Mouse (Mus musculus) kidney, embryonic 14.5 days (tissue): Measurements from ENCODE around the gene Gchfr. TPM values are rescaled to one million over a fixed set of nuclear protein-coding genes. Genes with fewer than 3 reads are reported as not detected.

Experiments used
- ATAC-seq: fragments of 200-750 bp; cut with Nextera tagmentation; 2 replicates; pipeline ENCODE4 v1.8.0; 2017; ENCODE audit warnings: moderate number of reproducible peaks, mild to moderate bottlenecking, moderate TSS enrichment, moderate library complexity; ENCODE audit not compliant: low FRiP score, low TSS enrichment
- H3K27ac ChIP-seq: fragments of 300-500 bp; sonication (generic); 2 replicates; pipeline ENCODE4 v1.5.1; 2014; ENCODE audit warnings: low read depth, mild to moderate bottlenecking, low read length, moderate library complexity, mixed read lengths
- H3K27me3 ChIP-seq: fragments of 300-500 bp; sonication (generic); 2 replicates; pipeline ENCODE4 v1.6.1; 2014; ENCODE audit warnings: mild to moderate bottlenecking, low read length; ENCODE audit not compliant: control insufficient read depth, insufficient read depth
- H3K36me3 ChIP-seq: fragments of 300-500 bp; sonication (generic); 2 replicates; pipeline ENCODE4 v1.6.1; 2014; ENCODE audit warnings: low read length, mixed read lengths; ENCODE audit not compliant: control insufficient read depth, insufficient read depth
- H3K4me1 ChIP-seq: fragments of 300-500 bp; sonication (generic); 2 replicates; pipeline ENCODE4 v1.6.1; 2014; ENCODE audit warnings: low read length, mixed read lengths; ENCODE audit not compliant: control insufficient read depth, insufficient read depth
- H3K4me2 ChIP-seq: fragments of 300-500 bp; sonication (generic); replicated peaks from 2 replicates; pipeline ENCODE4 v1.6.1; 2014; ENCODE audit warnings: low read depth, mild to moderate bottlenecking, low read length
- H3K4me3 ChIP-seq: fragments of 300-500 bp; sonication (generic); 2 replicates; pipeline ENCODE4 v1.5.1; 2014; ENCODE audit warnings: mild to moderate bottlenecking, low read length
- H3K9ac ChIP-seq: fragments of 300-500 bp; sonication (generic); 2 replicates; pipeline ENCODE4 v1.6.1; 2014; ENCODE audit warnings: low read depth, mild to moderate bottlenecking, low read length, moderate library complexity
- H3K9me3 ChIP-seq: fragments of 300-500 bp; sonication (generic); 2 replicates; pipeline ENCODE4 v1.6.1; 2016; ENCODE audit warnings: low read length; ENCODE audit not compliant: control insufficient read depth
- WGBS: fragments of 180-500 bp; shearing (Covaris S2); extraction: QIAGEN DNeasy Blood & Tissue Kit; methylation state at CpG from one replicate; pipeline ENCODE4 v1.1.7; 2014; 5-methylcytosine and 5-hydroxymethylcytosine counted together
- polyA plus RNA-seq: library from polyadenylated mRNA; unstranded; fragments of >200 nt; fragmentation: Nextera tagmentation; extraction: Ambion mirVana; gene quantifications from 2 replicates; pipeline ENCODE4 v1.2.1, GENCODE M21; 2014

The Gchfr gene
- polyA plus RNA-seq, 1 experiment from 2014 or later: 35.5 TPM

DNA sequence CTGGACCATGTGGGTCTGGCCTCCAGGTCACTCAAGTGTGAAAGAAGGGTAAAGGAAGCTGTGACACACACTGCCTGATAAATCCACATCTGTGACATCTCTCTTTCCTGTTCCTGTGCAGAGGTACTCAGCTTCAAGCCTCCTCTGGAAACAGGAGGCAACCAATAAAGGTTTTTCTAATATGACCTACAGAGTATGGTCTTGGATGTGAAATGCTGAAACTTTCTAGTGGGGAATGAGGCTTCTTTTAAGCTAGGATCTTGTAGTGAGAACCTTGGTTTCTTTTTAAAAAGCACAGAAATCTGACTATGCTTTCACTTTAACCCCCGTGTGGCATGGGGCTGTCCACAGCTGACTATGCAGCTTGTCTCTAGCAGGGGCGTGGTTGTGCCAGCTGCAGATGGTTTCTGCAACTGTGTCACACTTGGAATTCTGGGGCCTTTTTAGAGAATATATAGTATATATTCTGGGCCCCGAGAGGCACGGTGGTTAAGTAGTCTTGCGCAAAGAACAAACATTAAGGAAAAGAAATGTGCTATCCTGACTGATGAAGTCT is 9.9 kb downstream of the Gchfr start:
- ATAC-seq: no peak
- Histone ChIP-seq H3K27me3 (no peaks in the 10 kb centered on the region), H3K4me3 (no peak overlapping the region), H3K9ac (no peak overlapping the region), H3K36me3 (peaks cover 18% of the 10 kb centered on the region; the same call in 1 of the 2 replicates), H3K9me3 (no peaks in the 10 kb centered on the region), H3K4me1 (peaks cover 26% of the 10 kb centered on the region), H3K4me2 (no peak overlapping the region), H3K27ac (no peak overlapping the region)
- WGBS: 92% methylated on average over 5 of the region's 5 CpGs

DNA sequence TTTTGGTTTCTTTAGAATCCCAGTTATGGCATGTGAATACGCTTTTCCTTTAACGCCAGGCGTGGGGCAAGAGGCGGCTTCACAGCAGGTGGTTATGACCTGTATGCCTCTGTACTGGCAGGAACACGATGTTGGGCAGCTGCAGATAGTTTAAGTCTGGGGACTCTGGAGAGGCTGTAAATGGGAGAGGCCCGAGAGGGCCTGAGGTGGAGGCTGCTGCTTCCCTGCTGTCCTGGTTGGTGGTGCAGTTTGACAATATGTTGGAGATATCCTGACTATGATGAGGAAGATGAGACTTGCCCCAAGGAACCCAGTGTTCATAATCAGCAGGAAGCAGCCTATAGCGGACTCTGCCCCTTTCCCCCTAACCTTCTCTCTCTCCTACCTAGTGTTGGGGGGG is 15.3 kb downstream of the Gchfr start:
- no peaks in the 10 kb centered on the region for H3K4me1 ChIP-seq
- 87% methylated on average over 7 of the region's 7 CpGs for WGBS
- H3K36me3 ChIP-seq: peaks cover 39% of the 10 kb centered on the region
- H3K4me2 ChIP-seq: no peak overlapping the region
- H3K27me3 ChIP-seq: no peaks in the 10 kb centered on the region
- no peaks in the 10 kb centered on the region for H3K9me3 ChIP-seq
- H3K9ac ChIP-seq: no peak overlapping the region
- no peak overlapping the region for H3K27ac ChIP-seq
- no peak overlapping the region for H3K4me3 ChIP-seq
- no peak for ATAC-seq

GRCm38 (mm10) chr2:119189029-119189710 is 21.6 kb downstream of the Gchfr start:
- Histone ChIP-seq H3K27ac (no peak overlapping the region), H3K9ac (no peak overlapping the region), H3K4me2 (peak overlapping the region; percentile 62), H3K9me3 (no peaks in the 10 kb centered on the region), H3K4me1 (no peaks in the 10 kb centered on the region), H3K4me3 (peak overlapping the region; percentile 21; the same call in 1 of the 2 replicates), H3K27me3 (no peaks in the 10 kb centered on the region), H3K36me3 (peaks cover 6% of the 10 kb centered on the region; the same call in 1 of the 2 replicates)
- peak; percentile 83 for ATAC-seq
- 9% methylated on average over 15 of the region's 15 CpGs for WGBS

DNA sequence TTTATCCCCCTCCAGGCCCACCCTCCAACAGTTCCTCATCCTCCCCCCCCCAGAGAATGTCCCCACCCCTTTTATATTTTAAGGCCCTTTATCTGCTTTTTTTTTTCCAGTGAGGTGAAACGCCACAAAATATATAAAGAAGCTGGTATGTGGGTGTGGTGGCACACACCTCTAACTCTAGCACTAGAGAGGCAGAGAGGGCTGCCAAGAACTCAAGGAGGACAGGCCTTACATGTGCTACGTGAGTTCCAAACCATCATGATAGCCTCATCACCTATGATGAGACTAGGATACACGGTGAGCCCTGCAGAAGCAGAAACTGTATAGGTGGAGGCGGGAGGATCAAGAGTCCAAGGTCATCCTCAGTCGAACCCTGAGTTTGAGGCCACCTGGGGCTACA is 23.4 kb downstream of the Gchfr start:
- no peak overlapping the region for H3K27ac ChIP-seq
- H3K4me3 ChIP-seq: no peak overlapping the region
- no peak overlapping the region for H3K4me2 ChIP-seq
- H3K4me1 ChIP-seq: no peaks in the 10 kb centered on the region
- no peaks in the 10 kb centered on the region for H3K27me3 ChIP-seq
- no peaks in the 10 kb centered on the region for H3K36me3 ChIP-seq
- H3K9ac ChIP-seq: no peak overlapping the region
- ATAC-seq: no peak
- 88% methylated on average over 5 of the region's 5 CpGs for WGBS
- no peaks in the 10 kb centered on the region for H3K9me3 ChIP-seq

GRCm38 (mm10) chr2:119194140-119194539 is 26.6 kb downstream of the Gchfr start:
- H3K9ac ChIP-seq: no peak overlapping the region
- H3K36me3 ChIP-seq: no peaks in the 10 kb centered on the region
- no peaks in the 10 kb centered on the region for H3K9me3 ChIP-seq
- no peak for ATAC-seq
- no peak overlapping the region for H3K4me3 ChIP-seq
- 0 out of 2 replicates have a peak, but pooled peaks cover 6% of the 10 kb centered on the region for H3K4me1 ChIP-seq
- no peak overlapping the region for H3K27ac ChIP-seq
- no peak overlapping the region for H3K4me2 ChIP-seq
- no peaks in the 10 kb centered on the region for H3K27me3 ChIP-seq
- 83% methylated on average over 5 of the region's 5 CpGs for WGBS

DNA sequence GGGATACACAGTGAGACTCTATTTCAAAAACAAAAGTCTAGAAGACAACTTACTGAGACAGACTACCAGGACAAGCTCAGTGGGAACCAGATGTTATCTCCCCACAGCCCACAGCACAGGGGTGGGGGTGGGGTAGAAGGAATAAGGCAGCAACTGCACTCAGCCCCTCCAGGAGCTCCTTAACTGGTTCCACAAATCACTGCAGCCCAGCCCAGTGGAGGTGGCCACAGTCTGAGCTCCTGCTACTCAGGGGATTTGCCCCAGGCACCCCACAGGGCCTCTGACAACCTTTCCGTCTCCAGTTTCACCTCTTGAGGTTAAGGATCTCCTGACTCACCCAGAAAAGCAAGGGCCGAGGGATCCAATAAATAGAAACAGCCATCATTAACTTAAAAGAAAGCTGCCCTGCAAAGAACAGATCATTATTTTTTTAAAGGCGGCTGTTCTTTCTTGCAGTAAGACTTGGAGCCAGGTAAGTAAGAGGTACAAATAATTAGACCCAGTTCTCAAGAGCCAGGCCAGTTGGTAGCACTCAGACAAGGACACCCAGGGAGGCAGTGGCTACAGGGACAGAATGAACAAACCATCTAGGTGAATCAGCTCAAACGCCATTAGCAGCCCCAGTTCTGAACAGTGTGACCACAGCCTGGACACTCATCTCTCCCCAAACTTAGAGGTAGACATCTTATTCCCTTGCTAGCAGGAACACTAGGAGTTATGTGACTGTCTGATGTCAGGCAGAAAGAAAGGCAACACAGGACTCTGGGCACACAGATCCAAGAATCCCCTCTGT is 28.9 kb downstream of the Gchfr start:
- no peak overlapping the region for H3K4me2 ChIP-seq

DNA sequence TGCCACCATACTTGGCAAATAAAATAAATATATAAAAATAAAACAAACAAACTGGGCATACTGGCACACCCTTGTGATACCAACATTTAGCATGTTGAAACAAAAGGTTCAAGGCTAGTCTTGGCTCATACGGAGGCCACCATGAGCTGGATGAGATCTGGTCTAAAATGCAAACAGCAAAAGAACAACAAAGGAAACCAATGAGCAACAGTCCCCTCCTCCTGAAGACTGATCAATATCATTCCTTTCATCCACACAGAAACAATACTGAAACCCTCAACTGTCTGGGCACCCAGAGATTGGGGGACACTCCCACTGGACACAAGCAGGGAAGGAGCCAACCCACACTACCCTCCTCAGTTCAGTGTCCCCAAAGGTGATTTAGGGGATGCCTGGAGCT is 29.9 kb downstream of the Gchfr start:
- Histone ChIP-seq H3K4me2 (no peak overlapping the region), H3K27me3 (no peaks in the 10 kb centered on the region), H3K9ac (no peak overlapping the region), H3K9me3 (no peaks in the 10 kb centered on the region), H3K4me1 (0 out of 2 replicates have a peak, but pooled peaks cover 6% of the 10 kb centered on the region), H3K4me3 (no peak overlapping the region), H3K36me3 (no peaks in the 10 kb centered on the region), H3K27ac (peak overlapping the region; percentile 42; the same call in 1 of the 2 replicates)
- 87% methylated on average over 1 of the region's 1 CpGs for WGBS
- no peak for ATAC-seq

More for the DNA sequence above, 28.9 kb downstream of the Gchfr start:
- H3K27ac ChIP-seq: no peak overlapping the region
- no peak overlapping the region for H3K9ac ChIP-seq
- 0 out of 2 replicates have a peak, but pooled peaks cover 6% of the 10 kb centered on the region for H3K4me1 ChIP-seq
- no peaks in the 10 kb centered on the region for H3K27me3 ChIP-seq
- WGBS: 18% methylated on average over 4 of the region's 4 CpGs
- ATAC-seq: peak; percentile 54; the same call in 1 of the 2 replicates
- H3K4me3 ChIP-seq: no peak overlapping the region
- no peaks in the 10 kb centered on the region for H3K36me3 ChIP-seq
- H3K9me3 ChIP-seq: no peaks in the 10 kb centered on the region

DNA sequence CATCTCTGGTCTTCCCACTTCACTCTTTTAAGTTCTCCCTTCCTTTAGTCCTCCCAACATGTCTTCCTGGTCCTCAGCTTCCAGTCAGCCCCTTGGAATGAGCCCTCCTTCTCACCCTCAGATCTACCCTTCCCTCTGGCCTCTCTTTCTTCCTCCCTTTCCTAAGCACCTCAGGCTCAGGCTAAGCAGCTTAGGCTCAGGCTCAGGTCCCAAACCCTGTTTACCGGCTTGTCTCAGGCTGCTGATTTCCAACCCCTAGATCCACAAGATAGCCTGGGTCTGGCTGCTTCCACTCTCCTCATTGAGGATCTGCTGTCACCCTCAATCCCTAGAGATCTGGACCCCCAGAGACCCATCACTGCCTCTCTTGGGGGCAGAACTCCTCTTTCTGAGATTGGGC is 30.5 kb downstream of the Gchfr start:
- no peaks in the 10 kb centered on the region for H3K27me3 ChIP-seq
- 48% methylated on average over 1 of the region's 1 CpGs for WGBS
- H3K4me3 ChIP-seq: no peak overlapping the region
- no peak overlapping the region for H3K4me2 ChIP-seq
- no peaks in the 10 kb centered on the region for H3K36me3 ChIP-seq
- no peak overlapping the region for H3K9ac ChIP-seq
- peaks cover 6% of the 10 kb centered on the region; the same call in 1 of the 2 replicates for H3K4me1 ChIP-seq
- no peak for ATAC-seq
- H3K9me3 ChIP-seq: no peaks in the 10 kb centered on the region
- peak overlapping the region; percentile 42; the same call in 1 of the 2 replicates for H3K27ac ChIP-seq

GRCm38 (mm10) chr2:119198934-119199333 is 31.4 kb downstream of the Gchfr start:
- Histone ChIP-seq H3K36me3 (no peaks in the 10 kb centered on the region), H3K9me3 (no peaks in the 10 kb centered on the region), H3K27ac (no peak overlapping the region), H3K4me3 (no peak overlapping the region), H3K4me2 (no peak overlapping the region), H3K27me3 (no peaks in the 10 kb centered on the region), H3K4me1 (peaks cover 10% of the 10 kb centered on the region; the same call in 1 of the 2 replicates), H3K9ac (no peak overlapping the region)
- ATAC-seq: no peak
- 65% methylated on average over 3 of the region's 3 CpGs for WGBS
